Mouse (Mus musculus): ENCODE data around the gene Sorcs3. TPM values are rescaled to one million over a fixed set of nuclear protein-coding genes. Genes with fewer than 3 reads are reported as not detected.

Gene Sorcs3
- polyA plus RNA-seq, 1 experiment from 2014 or later: 4.8 TPM

DNA sequence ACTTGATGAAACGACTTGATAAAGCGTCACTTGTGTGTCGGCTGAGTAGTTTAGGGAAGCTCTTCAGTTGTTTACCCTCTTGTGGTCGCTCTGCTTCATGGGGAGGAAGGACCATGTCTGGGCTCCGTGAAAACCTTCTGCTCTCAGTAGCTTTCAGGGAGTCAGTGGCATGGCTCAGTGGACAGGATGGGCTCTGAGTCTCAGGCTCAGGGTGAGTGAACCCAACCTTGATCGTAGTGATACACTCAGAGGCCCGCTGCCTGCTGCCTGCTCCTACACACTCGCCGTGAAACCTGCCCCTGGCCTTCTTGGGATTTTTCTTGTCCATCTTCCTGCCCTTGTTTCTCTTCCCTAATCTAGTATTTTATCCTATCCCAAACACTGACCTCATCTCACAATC, 166.0 kb downstream of the Sorcs3 start:
- H3K9ac ChIP-seq (ENCODE audit: low read depth, low read length): no peak overlapping the region
- H3K4me2 ChIP-seq (replicated peaks; ENCODE audit: low read depth, low read length): no peak overlapping the region
- WGBS: 91% methylated on average over 9 of the region's 9 CpGs
- H3K4me1 ChIP-seq (replicated peaks; ENCODE audit: control insufficient read depth, insufficient read depth, low read length): no peaks in the 10 kb centered on the region
- H3K27ac ChIP-seq (ENCODE audit: low read depth, low read length): no peak overlapping the region
- H3K9me3 ChIP-seq (ENCODE audit: control insufficient read depth, low read length): no peaks in the 10 kb centered on the region
- H3K4me3 ChIP-seq (ENCODE audit: low read depth, low read length): no peak overlapping the region
- H3K36me3 ChIP-seq (ENCODE audit: control insufficient read depth, insufficient read depth, low read length): no peaks in the 10 kb centered on the region
- no peak for DNase-seq (ENCODE audit: low spot score)
- H3K27me3 ChIP-seq (ENCODE audit: control insufficient read depth, insufficient read depth, low read length): no peaks in the 10 kb centered on the region
- ATAC-seq (ENCODE audit: low FRiP score): no peak

DNA sequence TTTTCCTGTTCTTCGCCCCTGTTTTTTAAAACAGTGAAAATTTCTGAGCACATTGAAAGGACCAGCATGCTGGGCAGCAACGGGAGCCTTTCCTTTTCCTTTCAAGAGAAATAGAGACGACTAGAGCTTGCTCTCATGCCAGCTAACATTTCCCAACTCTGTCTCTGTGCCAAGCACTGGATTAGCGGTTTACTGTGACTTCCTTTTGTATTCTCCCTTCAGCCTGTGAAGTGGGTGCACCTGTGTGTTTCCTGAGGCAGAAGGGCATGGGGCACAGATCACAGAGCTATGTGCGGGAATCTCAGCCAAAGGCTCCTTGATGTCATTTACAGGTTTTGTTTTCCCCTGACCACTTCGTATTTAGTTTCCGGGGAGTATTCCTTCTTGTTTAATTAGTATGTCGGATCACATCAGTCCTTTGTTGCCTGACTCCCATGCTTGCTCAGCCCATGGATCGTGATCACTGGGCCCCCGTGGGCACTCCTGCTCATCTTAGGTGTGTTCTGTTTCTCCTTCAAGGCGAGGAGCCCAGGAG, 172.2 kb downstream of the Sorcs3 start:
- no peak for DNase-seq (ENCODE audit: low spot score)
- no peaks in the 10 kb centered on the region for H3K36me3 ChIP-seq (ENCODE audit: control insufficient read depth, insufficient read depth, low read length)

DNA sequence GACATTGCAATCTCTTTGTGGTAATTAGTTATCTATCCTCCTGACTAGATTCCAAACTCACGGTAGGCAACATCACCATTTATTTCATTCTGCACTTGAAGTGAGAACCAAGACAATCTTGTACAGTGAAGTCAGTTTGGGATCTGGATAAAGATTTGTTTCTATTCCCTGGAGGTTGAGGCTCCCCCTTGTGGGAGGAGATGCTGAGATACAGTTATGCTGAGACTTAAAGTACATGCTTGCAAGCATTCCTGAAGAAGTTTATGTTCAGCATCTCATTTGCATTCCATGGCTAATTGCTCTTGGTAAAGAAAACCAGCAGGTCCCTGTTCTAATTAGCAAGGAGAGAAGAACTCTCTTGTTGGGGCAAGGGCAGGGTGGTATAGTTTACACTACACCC, 185.7 kb downstream of the Sorcs3 start:
- Histone ChIP-seq H3K27me3 (ENCODE audit: control insufficient read depth, insufficient read depth, low read length) (no peaks in the 10 kb centered on the region), H3K27ac (ENCODE audit: low read depth, low read length) (no peak overlapping the region), H3K36me3 (ENCODE audit: control insufficient read depth, insufficient read depth, low read length) (no peaks in the 10 kb centered on the region), H3K9me3 (ENCODE audit: control insufficient read depth, low read length) (no peaks in the 10 kb centered on the region), H3K4me3 (ENCODE audit: low read depth, low read length) (no peak overlapping the region), H3K4me2 (replicated peaks; ENCODE audit: low read depth, low read length) (no peak overlapping the region), H3K4me1 (replicated peaks; ENCODE audit: control insufficient read depth, insufficient read depth, low read length) (no peaks in the 10 kb centered on the region), H3K9ac (ENCODE audit: low read depth, low read length) (no peak overlapping the region)
- DNase-seq (ENCODE audit: low spot score) (peak; percentile 16), ATAC-seq (ENCODE audit: low FRiP score) (no peak)
- WGBS: 77% methylated on average over 1 of the region's 1 CpGs

More for the DNA sequence above, 172.2 kb downstream of the Sorcs3 start:
- Histone ChIP-seq H3K27me3 (ENCODE audit: control insufficient read depth, insufficient read depth, low read length) (no peaks in the 10 kb centered on the region), H3K27ac (ENCODE audit: low read depth, low read length) (no peak overlapping the region), H3K9ac (ENCODE audit: low read depth, low read length) (no peak overlapping the region), H3K4me2 (replicated peaks; ENCODE audit: low read depth, low read length) (no peak overlapping the region), H3K4me1 (replicated peaks; ENCODE audit: control insufficient read depth, insufficient read depth, low read length) (no peaks in the 10 kb centered on the region), H3K4me3 (ENCODE audit: low read depth, low read length) (no peak overlapping the region), H3K9me3 (ENCODE audit: control insufficient read depth, low read length) (no peaks in the 10 kb centered on the region)
- ATAC-seq (ENCODE audit: low FRiP score): no peak
- WGBS: 78% methylated on average over 11 of the region's 11 CpGs

DNA sequence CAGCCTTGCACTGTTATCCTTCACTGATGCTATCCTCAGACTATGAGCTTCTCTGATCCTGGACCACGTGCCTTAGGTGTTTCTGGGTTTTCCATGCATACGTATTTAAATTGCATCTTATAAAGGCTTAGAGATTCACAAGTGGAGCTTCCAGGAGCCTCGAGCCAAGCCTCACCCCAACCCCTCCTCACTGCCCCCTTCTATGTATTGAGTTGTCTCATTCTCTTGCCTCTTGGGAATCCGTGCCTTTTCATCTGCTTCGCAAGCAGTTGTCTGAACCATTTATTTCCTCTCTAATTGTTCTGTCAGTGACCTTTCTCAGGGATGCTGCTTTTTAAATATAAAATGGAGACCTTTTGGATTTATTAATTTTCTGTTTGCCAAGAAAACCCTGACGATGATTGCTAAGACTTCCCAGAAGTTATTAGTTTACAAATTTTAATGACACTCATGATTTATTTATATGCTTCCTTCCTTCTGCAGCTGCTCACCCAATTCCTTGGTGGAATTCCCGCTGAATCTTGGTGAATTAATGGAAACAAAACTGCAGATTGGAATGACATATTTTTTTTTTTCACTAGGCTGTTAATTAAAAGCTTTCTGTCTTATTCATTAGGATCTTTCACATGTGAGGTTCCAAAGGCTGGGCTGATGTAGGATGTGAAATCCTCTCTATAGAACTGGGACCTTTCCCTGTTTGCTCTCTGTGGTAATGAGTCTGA, 199.1 kb downstream of the Sorcs3 start:
- Histone ChIP-seq H3K9ac (ENCODE audit: low read depth, low read length) (no peak overlapping the region), H3K4me3 (ENCODE audit: low read depth, low read length) (no peak overlapping the region), H3K9me3 (ENCODE audit: control insufficient read depth, low read length) (no peaks in the 10 kb centered on the region), H3K4me1 (replicated peaks; ENCODE audit: control insufficient read depth, insufficient read depth, low read length) (no peaks in the 10 kb centered on the region), H3K4me2 (replicated peaks; ENCODE audit: low read depth, low read length) (no peak overlapping the region), H3K36me3 (ENCODE audit: control insufficient read depth, insufficient read depth, low read length) (no peaks in the 10 kb centered on the region), H3K27ac (ENCODE audit: low read depth, low read length) (no peak overlapping the region), H3K27me3 (ENCODE audit: control insufficient read depth, insufficient read depth, low read length) (no peaks in the 10 kb centered on the region)
- ATAC-seq (ENCODE audit: low FRiP score): no peak
- WGBS: 58% methylated on average over 7 of the region's 7 CpGs
- peak; percentile 40 for DNase-seq (ENCODE audit: low spot score)

DNA sequence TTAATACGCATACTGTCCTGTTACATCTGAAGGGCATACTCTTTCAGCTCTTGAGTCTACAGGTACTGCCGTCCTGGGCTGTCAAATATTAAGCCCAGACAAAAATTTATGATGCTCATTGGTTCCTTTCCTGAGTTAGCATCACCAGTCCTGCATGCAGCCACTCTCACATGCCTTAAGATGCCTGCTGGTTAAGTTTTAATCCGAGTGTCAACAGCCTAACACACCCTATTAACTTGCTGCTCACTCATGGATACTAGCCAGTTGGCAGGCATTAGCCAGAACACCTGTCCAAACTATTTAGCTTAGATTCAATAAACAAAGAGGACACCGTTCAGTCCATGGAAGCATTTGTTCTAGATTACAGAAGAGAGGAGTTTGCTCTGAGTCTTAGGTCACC, 202.4 kb downstream of the Sorcs3 start:
- Histone ChIP-seq H3K4me1 (replicated peaks; ENCODE audit: control insufficient read depth, insufficient read depth, low read length) (no peaks in the 10 kb centered on the region), H3K4me2 (replicated peaks; ENCODE audit: low read depth, low read length) (no peak overlapping the region), H3K9ac (ENCODE audit: low read depth, low read length) (no peak overlapping the region), H3K4me3 (ENCODE audit: low read depth, low read length) (no peak overlapping the region), H3K27ac (ENCODE audit: low read depth, low read length) (no peak overlapping the region), H3K27me3 (ENCODE audit: control insufficient read depth, insufficient read depth, low read length) (no peaks in the 10 kb centered on the region), H3K9me3 (ENCODE audit: control insufficient read depth, low read length) (no peaks in the 10 kb centered on the region), H3K36me3 (ENCODE audit: control insufficient read depth, insufficient read depth, low read length) (no peaks in the 10 kb centered on the region)
- 86% methylated on average over 4 of the region's 4 CpGs for WGBS
- DNase-seq (ENCODE audit: low spot score) (no peak), ATAC-seq (ENCODE audit: low FRiP score) (no peak)

DNA sequence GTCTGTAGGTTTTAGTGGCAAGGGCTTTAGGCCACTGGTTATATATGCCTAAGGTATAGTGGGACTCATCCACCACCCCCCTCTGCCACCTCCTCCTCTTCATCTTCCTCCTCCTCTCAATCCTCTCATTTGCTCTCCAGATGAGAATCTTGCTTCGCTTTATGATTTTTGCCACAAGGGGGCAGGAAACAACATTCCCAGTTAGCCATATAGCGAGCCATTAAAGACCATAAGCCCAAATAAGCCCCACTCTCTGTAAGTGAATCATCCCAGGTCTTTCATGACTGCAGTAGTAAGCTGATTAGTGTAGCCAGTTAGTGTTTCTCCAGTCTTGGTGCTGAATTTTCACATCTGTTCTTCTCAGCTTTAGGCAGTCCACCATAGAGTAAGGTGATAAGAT, 205.5 kb downstream of the Sorcs3 start:
- H3K9ac ChIP-seq (ENCODE audit: low read depth, low read length): no peak overlapping the region
- no peak overlapping the region for H3K4me2 ChIP-seq (replicated peaks; ENCODE audit: low read depth, low read length)
- DNase-seq (ENCODE audit: low spot score) (peak; percentile 47), ATAC-seq (ENCODE audit: low FRiP score) (no peak)
- H3K4me1 ChIP-seq (replicated peaks; ENCODE audit: control insufficient read depth, insufficient read depth, low read length): no peaks in the 10 kb centered on the region
- H3K36me3 ChIP-seq (ENCODE audit: control insufficient read depth, insufficient read depth, low read length): no peaks in the 10 kb centered on the region
- H3K4me3 ChIP-seq (ENCODE audit: low read depth, low read length): no peak overlapping the region
- H3K9me3 ChIP-seq (ENCODE audit: control insufficient read depth, low read length): no peaks in the 10 kb centered on the region
- no peaks in the 10 kb centered on the region for H3K27me3 ChIP-seq (ENCODE audit: control insufficient read depth, insufficient read depth, low read length)
- WGBS: 48% methylated on average over 2 of the region's 2 CpGs
- no peak overlapping the region for H3K27ac ChIP-seq (ENCODE audit: low read depth, low read length)

DNA sequence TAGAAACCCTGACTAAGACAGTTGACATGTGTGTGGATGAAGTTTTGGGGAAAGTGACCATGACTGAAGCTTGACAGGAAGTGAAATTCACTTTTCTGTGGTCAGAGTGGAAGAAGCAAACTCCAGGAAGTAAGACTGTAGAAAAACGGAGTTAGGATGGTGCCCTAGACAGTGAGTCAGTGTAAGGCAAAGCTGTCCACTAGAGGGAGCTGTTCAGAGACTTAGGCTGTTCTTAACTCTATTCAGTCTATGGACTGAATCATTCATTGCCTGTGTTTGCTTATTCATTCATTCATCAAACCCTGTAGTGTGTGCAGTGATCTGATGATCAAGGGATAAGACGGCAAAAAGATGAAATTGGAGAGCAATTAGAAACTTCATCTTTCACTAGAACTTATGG, 208.0 kb downstream of the Sorcs3 start:
- H3K9ac ChIP-seq (ENCODE audit: low read depth, low read length): no peak overlapping the region
- H3K4me2 ChIP-seq (replicated peaks; ENCODE audit: low read depth, low read length): no peak overlapping the region
- H3K36me3 ChIP-seq (ENCODE audit: control insufficient read depth, insufficient read depth, low read length): no peaks in the 10 kb centered on the region
- no peaks in the 10 kb centered on the region for H3K27me3 ChIP-seq (ENCODE audit: control insufficient read depth, insufficient read depth, low read length)
- H3K27ac ChIP-seq (ENCODE audit: low read depth, low read length): no peak overlapping the region
- no peak for ATAC-seq (ENCODE audit: low FRiP score)
- H3K9me3 ChIP-seq (ENCODE audit: control insufficient read depth, low read length): no peaks in the 10 kb centered on the region
- DNase-seq (ENCODE audit: low spot score): peak; percentile 52
- H3K4me1 ChIP-seq (replicated peaks; ENCODE audit: control insufficient read depth, insufficient read depth, low read length): no peaks in the 10 kb centered on the region
- H3K4me3 ChIP-seq (ENCODE audit: low read depth, low read length): no peak overlapping the region
- 67% methylated on average over 2 of the region's 2 CpGs for WGBS

DNA sequence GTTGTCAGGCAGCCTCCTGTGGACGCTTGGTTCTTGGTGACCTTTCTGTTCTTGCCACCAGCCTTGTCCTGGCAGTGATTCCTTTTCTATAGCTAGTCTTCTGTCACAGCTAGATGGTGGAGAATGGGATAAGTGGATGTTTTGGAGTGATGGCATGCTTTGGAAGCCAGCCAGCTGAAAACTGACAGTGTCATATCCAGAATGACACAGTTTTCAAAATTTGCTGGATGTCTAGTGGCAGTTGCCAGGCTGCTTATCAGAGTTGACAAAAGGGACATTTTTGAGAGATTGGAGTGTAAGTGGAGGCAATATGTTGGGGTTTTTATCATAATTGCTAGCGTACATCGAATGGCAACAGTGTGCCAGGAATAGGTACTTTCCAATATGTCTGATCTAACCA, 212.5 kb downstream of the Sorcs3 start:
- Histone ChIP-seq H3K4me3 (ENCODE audit: low read depth, low read length) (no peak overlapping the region), H3K4me1 (replicated peaks; ENCODE audit: control insufficient read depth, insufficient read depth, low read length) (no peaks in the 10 kb centered on the region), H3K27me3 (ENCODE audit: control insufficient read depth, insufficient read depth, low read length) (no peaks in the 10 kb centered on the region), H3K9ac (ENCODE audit: low read depth, low read length) (no peak overlapping the region), H3K9me3 (ENCODE audit: control insufficient read depth, low read length) (no peaks in the 10 kb centered on the region), H3K36me3 (ENCODE audit: control insufficient read depth, insufficient read depth, low read length) (no peaks in the 10 kb centered on the region), H3K4me2 (replicated peaks; ENCODE audit: low read depth, low read length) (no peak overlapping the region), H3K27ac (ENCODE audit: low read depth, low read length) (no peak overlapping the region)
- no peak for ATAC-seq (ENCODE audit: low FRiP score)
- 80% methylated on average over 3 of the region's 3 CpGs for WGBS
- DNase-seq (ENCODE audit: low spot score): no peak

DNA sequence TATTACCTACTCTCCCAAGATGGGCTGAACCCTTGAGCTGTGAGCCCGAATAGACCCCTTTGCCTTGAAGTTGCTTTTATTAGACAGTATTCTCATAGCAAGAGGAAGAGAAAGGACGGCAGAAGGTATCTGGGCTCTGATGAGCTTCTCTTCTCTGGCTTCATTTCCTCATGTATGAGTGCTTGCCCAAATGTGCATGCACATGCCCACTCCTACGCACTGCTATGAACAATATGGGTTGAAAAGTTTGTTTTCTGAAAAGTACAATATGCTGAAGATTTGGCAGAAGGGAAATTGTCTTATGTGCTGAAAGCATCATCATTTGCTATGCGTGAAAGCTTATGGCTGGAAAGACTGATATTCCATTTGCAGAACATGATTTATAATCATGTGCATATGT, 223.4 kb downstream of the Sorcs3 start:
- Histone ChIP-seq H3K4me1 (replicated peaks; ENCODE audit: control insufficient read depth, insufficient read depth, low read length) (no peaks in the 10 kb centered on the region), H3K36me3 (ENCODE audit: control insufficient read depth, insufficient read depth, low read length) (no peaks in the 10 kb centered on the region), H3K27me3 (ENCODE audit: control insufficient read depth, insufficient read depth, low read length) (no peaks in the 10 kb centered on the region), H3K9ac (ENCODE audit: low read depth, low read length) (no peak overlapping the region), H3K27ac (ENCODE audit: low read depth, low read length) (no peak overlapping the region), H3K4me2 (replicated peaks; ENCODE audit: low read depth, low read length) (no peak overlapping the region), H3K9me3 (ENCODE audit: control insufficient read depth, low read length) (no peaks in the 10 kb centered on the region), H3K4me3 (ENCODE audit: low read depth, low read length) (no peak overlapping the region)
- WGBS: 90% methylated on average over 4 of the region's 4 CpGs
- no peak for ATAC-seq (ENCODE audit: low FRiP score)
- no peak for DNase-seq (ENCODE audit: low spot score)
